ENCODE assay signal across 9 mouse cellular contexts in genomic region chr5:84415961-84416821, GRCm38 (mm10). TPM values are rescaled to one million over a fixed set of nuclear protein-coding genes. Genes with fewer than 3 reads are reported as not detected.
A peak's percentile ranks its signal among the peaks of the same experiment; 100 is the strongest.
DNase-seq lines count a peak whose midpoint lies in the region; ATAC-seq lines count a peak whose summit lies in the region.
"Had no signal": no experiment of that assay in that cellular context is flagged by ENCODE, and none has a peak within 500 bp of the region (broad histone marks: within the 10 kb centered on the region; RNA-seq: fewer than 3 reads in every experiment).

No protein-coding gene starts in this region.

- no peaks in the 10 kb centered on the region for H3K36me3 ChIP-seq in heart, embryonic 14.5 days (ENCODE audit: control insufficient read depth, insufficient read depth, low read length)
- H3K36me3 ChIP-seq in forebrain, embryonic 11.5 days (ENCODE audit: control insufficient read depth, insufficient read depth, low read length), result no peaks in the 10 kb centered on the region
- no peaks in the 10 kb centered on the region for H3K36me3 ChIP-seq in midbrain, embryonic 16.5 days (ENCODE audit: control insufficient read depth, insufficient read depth, low read length)

- H3K4me3 ChIP-seq in heart, embryonic 14.5 days (ENCODE audit: control insufficient read depth in 1 of 2, insufficient read depth in 1 of 2, low read depth in 1 of 2, low read length in 2 of 2), result peak overlapping the region; percentile 62
- H3K4me3 ChIP-seq in forebrain, embryonic 11.5 days (ENCODE audit: low read depth, low read length), result peak overlapping the region; percentile 69
- H3K4me3 ChIP-seq in midbrain, embryonic 16.5 days (ENCODE audit: low read depth, low read length), result peak overlapping the region; percentile 85

- no peak for DNase-seq in heart, adult 9 months (ENCODE audit: low spot score in 2 of 2)
- DNase-seq in ZHBTc4 (ENCODE audit: low read depth, low spot score), result peak; percentile 50
- peak; percentile 70 for DNase-seq in forebrain, embryonic 11.5 days (ENCODE audit: low spot score)
- DNase-seq in layer of hippocampus, postnatal 14 days (ENCODE audit: low spot score in 2 of 2), result peak; percentile 37 to 51
- no peak for DNase-seq in spleen, adult 12 weeks (ENCODE audit: low spot score)
- no peak for DNase-seq in ovary, postnatal 10 days (ENCODE audit: low spot score)

- no peaks in the 10 kb centered on the region for H3K9me3 ChIP-seq in heart, embryonic 14.5 days (ENCODE audit: control insufficient read depth, low read length)
- no peaks in the 10 kb centered on the region for H3K9me3 ChIP-seq in forebrain, embryonic 11.5 days (ENCODE audit: control insufficient read depth, low read length)
- no peaks in the 10 kb centered on the region for H3K9me3 ChIP-seq in midbrain, embryonic 16.5 days (replicated peaks; ENCODE audit: control insufficient read depth, low read length, poor library complexity, severe bottlenecking)

- H3K4me1 ChIP-seq in heart, embryonic 14.5 days (ENCODE audit: control insufficient read depth in 2 of 2, insufficient read depth in 2 of 2, low read length in 2 of 2), result peaks cover 0 to 6% of the 10 kb centered on the region in 2 experiments; a peak in 1 of 4 replicates
- 0 out of 2 replicates have a peak, but pooled peaks cover 3% of the 10 kb centered on the region for H3K4me1 ChIP-seq in forebrain, embryonic 11.5 days (replicated peaks; ENCODE audit: control insufficient read depth, insufficient read depth, low read length)
- H3K4me1 ChIP-seq in midbrain, embryonic 16.5 days (ENCODE audit: control insufficient read depth, insufficient read depth, low read length), result 0 out of 2 replicates have a peak, but pooled peaks cover 2% of the 10 kb centered on the region

- H3K27me3 ChIP-seq in heart, embryonic 14.5 days (ENCODE audit: control insufficient read depth, insufficient read depth, low read length), result peaks cover 22% of the 10 kb centered on the region
- H3K27me3 ChIP-seq in forebrain, embryonic 11.5 days (ENCODE audit: control insufficient read depth, insufficient read depth, low read length), result no peaks in the 10 kb centered on the region; the same call in 1 of the 2 replicates
- H3K27me3 ChIP-seq in midbrain, embryonic 16.5 days (ENCODE audit: control insufficient read depth, insufficient read depth, low read depth, low read length), result no peaks in the 10 kb centered on the region

- ATAC-seq in heart, embryonic 14.5 days (ENCODE audit: insufficient number of reproducible peaks, insufficient read depth, low FRiP score, low read depth), result 0 out of 2 replicates have a peak, but pooled peaks have one; percentile 22
- ATAC-seq in forebrain, embryonic 11.5 days (replicated peaks; ENCODE audit: low FRiP score), result peak; percentile 42
- peak; percentile 40 for ATAC-seq in midbrain, embryonic 16.5 days

- WGBS in heart, embryonic 14.5 days, result under 1% methylated on average over 45 of the region's 45 CpGs
- under 1% methylated on average over 45 of the region's 45 CpGs for WGBS in forebrain, embryonic 11.5 days
- WGBS in midbrain, embryonic 16.5 days, result under 1% methylated on average over 45 of the region's 45 CpGs

- peak overlapping the region; percentile 89 for H3K4me2 ChIP-seq in heart, embryonic 14.5 days (ENCODE audit: low read length)
- peak overlapping the region; percentile 94 for H3K4me2 ChIP-seq in forebrain, embryonic 11.5 days (ENCODE audit: low read depth, low read length, severe bottlenecking)
- peak overlapping the region; percentile 62 for H3K4me2 ChIP-seq in midbrain, embryonic 16.5 days (ENCODE audit: low read length)

- H3K27ac ChIP-seq in heart, embryonic 14.5 days (replicated peaks in 1 of 2; ENCODE audit: control insufficient read depth in 1 of 2, insufficient read depth in 1 of 2, low read depth in 2 of 2, low read length in 2 of 2), result no peak overlapping the region
- H3K27ac ChIP-seq in forebrain, embryonic 11.5 days (ENCODE audit: low read depth, low read length), result no peak overlapping the region
- H3K27ac ChIP-seq in midbrain, embryonic 16.5 days (ENCODE audit: low read length), result peak overlapping the region; percentile 94

- peak overlapping the region; percentile 69 for H3K9ac ChIP-seq in heart, embryonic 14.5 days (ENCODE audit: low read length)
- H3K9ac ChIP-seq in forebrain, embryonic 11.5 days (ENCODE audit: low read length), result peak overlapping the region; percentile 72
- peak overlapping the region; percentile 79 for H3K9ac ChIP-seq in midbrain, embryonic 16.5 days (ENCODE audit: low read depth, low read length)

RNA-seq across cellular contexts. Expression of gene Epha5, which starts 1.0 kb away (rescaled TPM):
- 0.58 and 0.82 TPM in 2 replicates for polyA plus RNA-seq in heart, embryonic 14.5 days (2014; fragmentation: Nextera tagmentation; extraction: Ambion mirVana)
- polyA plus RNA-seq in forebrain, embryonic 11.5 days (2014; fragmentation: Nextera tagmentation; extraction: Ambion mirVana), result 19.4 and 21.6 TPM in 2 replicates
- 100 to 1,000 TPM; 158 TPM for total RNA-seq in layer of hippocampus, postnatal 14 days (2021)
- 61.1 and 64.1 TPM in 2 replicates for polyA plus RNA-seq in midbrain, embryonic 16.5 days (2015; fragmentation: Nextera tagmentation; extraction: Ambion mirVana)
- polyA plus RNA-seq: Patski had no signal

Comparison
In these comparisons a context has a peak if more than half of its experiments do, and no peak if none do; other contexts are left out.
1. DNase-seq: peak in ZHBTc4 (single experiment), forebrain, embryonic 11.5 days (single experiment) and layer of hippocampus, postnatal 14 days (2 of 2); none in heart, adult 9 months (0 of 2), spleen, adult 12 weeks (single experiment) and ovary, postnatal 10 days (single experiment).
2. RNA of gene Epha5, which starts 1.0 kb away (polyA plus RNA-seq): 61.1 to 64.1 TPM in midbrain, embryonic 16.5 days and 19.4 to 21.6 TPM in forebrain, embryonic 11.5 days; 0.58 to 0.82 TPM in heart, embryonic 14.5 days; every median in the first group is over 10 times any median in the second.
3. Peak in every context shown above with its lines, with median percentiles within 50 percentile points of each other: ATAC-seq, H3K4me2 ChIP-seq, H3K4me3 ChIP-seq and H3K9ac ChIP-seq.